Mouse (Mus musculus): ENCODE results near the gene Nrn1l.

The Nrn1l gene

DNA sequence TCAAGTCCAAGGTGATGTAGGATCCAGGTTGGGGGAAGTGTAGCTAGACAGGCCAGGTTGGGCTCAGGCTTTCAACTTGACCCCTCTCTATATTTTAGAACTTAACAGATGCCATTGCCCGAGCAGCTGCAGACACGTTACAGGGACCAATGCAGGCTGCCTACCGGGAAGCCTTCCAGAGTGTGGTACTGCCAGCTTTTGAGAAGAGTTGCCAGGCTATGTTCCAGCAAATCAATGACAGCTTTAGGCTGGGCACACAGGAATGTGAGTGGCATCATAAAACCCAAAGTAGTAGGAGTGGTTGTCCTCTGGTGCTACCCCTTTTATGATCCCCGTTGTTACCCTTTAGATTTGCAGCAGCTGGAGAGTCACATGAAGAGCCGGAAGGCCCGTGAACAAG lies 2.5 kb upstream of the Nrn1l start:
- DNase-seq (ENCODE audit: low spot score): no peak

DNA sequence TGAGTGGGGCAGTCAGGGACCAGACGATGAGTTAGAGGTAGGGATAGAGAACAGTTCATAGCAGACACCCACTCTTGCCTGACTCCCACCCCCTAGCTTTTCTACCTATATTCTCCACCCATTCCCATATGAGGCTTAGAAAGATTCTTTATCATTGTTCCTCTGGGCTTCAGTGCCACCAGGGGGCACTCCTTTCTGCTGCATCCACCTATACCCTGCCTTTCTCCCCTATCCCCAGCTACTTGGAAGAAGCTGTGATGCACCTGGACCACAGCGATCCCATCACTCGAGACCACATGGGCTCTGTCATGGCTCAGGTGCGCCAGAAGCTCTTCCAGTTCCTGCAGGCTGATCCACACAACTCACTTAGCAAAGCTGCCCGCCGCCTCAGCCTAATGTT lies 935 bp upstream of the Nrn1l start:
- DNase-seq (ENCODE audit: low spot score): no peak

DNA sequence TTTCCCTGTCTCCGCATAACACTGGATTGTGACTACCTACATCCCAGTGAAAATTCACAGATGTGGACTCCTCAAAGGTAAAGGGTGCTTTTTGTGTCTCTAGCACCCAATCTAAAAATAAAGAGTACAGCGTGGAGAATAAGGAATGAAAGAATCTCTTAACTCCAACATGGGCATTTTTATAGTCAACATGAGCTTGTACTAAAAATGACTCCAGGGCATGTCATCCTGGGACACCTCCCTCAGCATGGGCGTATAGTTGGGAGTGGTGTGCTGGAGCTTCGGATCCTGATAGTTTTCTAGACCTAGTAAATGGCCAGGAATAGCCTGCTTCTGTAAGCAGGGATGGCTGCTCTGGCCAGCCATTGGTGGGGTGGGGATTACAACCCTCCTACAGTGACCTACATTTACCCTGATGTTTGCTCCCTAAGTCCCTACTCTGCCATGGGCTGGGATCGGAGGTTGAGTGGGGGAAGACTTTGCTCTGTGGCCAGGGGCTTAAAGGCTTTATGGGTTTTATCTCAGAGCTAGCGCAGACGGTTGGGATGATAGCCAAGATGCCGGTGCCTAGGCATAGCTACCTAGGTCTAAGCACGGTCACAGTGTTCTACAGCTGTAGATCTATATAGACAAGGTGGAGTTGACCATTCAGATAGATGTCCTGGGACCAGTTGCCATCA lies 4.6 kb downstream of the Nrn1l start:
- no peak for DNase-seq (ENCODE audit: low spot score)

DNA sequence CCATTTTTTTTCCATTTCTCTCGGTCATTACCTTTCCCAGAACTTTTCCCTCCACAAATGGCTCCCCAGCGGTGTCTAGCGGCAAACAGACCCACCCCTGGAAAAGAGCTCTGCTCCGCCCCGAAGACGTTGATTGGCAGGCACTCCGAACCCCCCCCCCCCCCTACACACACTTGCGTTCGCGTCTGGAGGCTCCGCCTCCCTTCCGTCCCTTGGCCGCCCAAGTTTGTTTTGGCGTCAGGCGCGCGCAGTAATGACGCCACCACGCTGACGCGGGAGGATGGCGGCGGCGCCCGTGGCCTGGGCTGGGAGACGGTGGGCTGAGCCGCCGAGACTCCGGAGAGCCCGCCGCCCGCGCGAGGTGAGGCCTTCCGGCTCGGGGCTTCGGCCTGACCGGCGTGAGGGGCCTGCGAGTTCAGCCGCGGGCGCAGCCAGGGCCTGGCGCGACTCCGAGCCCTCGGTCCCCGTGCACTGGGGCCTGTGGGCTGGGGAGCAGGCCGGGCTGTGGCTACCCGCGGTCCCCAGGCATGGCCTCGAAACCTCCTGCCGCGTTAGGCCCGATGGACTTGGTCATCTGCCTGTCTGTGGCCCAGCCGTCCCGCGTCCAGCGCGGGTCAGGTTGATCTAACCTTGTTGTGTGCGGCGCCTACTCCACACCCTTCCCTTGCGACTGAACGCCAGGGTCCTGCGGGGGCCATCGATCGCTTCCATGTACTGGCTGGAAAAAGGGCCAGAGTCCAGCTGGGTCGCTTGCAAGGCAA lies 7.0 kb downstream of the Nrn1l start, which contains the start of gene Pskh1:
TSS of gene Pskh1 (plus strand) at position 262 of the 761 bp plus-strand sequence.
- peak; percentile 95 for DNase-seq (ENCODE audit: low spot score)

DNA sequence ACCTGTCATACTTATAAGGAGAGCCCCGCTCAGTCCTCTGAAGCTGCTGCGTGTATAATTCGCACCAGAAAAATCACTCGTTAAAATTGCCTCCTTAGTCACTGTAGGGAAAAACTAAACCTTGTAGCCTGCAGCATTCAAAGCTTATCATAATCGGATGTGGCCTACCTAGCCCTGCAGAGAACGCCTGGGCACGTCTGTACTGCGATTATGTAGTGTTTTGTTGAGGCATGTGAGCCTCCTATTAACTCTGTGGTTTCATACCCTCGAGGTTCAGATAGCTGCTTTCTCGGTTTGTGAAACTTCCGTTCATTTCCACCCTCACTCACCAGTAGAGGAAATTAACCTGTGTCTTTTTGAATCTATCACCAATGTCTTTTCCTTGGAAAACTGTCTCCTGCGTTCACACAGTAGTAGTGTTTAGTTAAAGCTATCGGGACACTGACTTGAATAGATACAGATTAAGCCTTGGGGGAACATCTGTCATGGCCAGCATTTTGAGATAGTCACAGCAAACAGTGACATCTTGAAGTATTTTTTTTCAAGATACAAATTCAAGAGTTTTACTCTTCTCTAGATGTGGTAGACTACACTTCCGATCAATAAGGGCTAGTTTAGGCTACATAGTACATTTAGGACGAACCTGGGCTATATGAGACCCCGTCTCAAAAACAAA lies 7.7 kb downstream of the Nrn1l start:
- DNase-seq (ENCODE audit: low spot score): no peak

DNA sequence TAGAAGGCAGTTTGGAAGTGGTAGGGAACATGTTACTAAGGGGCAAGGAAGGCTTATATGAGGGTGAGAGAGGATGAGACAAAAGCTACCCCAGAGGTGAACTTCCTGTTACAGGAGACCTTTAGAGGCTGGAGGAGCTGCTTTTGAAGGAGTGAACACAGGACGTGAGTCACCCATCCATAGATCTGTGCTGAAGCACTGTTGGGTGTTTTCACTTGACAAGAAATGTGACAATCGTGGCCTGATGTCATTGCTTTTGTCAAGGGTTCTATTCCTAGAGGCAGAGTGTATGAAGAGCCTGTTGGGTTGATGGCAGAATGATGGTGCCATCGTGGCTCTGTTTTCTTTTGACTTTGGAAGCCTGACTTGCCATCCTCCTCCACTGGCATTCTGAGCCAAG lies 26.0 kb downstream of the Nrn1l start:
- DNase-seq (ENCODE audit: low spot score): no peak

DNA sequence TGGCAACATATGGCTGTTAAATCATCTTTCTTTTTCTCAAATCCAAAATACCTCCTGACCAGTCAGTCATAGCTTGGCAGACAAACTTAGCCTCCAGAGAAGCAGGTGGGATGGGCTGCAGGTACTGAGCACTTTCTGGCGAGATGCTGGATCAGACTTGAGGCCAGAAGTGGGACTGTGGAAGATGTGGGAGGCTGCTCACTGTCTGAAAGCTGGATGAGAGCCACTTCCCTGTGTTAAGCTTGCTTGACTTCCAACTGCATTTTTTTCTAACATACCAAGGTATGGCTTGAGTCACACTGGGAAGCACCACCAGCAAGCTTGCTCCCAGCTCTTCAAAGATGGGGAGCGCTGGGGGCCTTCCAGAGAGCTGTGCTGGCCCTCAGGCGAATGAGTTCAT lies 31.8 kb downstream of the Nrn1l start:
- DNase-seq (ENCODE audit: low spot score): no peak

DNA sequence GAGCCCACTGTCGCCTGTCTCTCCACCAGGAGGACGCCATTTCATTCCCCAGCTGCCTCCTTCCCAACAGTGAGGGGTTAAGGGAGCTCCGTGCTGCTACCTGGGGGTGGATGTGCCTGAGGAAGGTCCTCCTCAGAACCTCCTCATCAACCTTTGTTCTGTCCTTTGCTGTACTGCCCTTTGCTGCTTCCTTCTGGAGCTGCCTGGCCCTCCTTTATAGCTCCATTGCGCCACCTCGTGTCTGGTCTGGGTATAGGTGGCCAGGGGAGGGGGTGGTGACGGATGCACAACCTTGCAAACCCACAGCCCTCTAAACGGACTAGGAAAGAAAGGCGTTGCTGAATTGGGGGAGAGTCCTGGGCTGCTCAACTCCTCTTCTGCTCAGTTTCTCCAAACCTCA lies 37.2 kb downstream of the Nrn1l start:
- DNase-seq (ENCODE audit: low spot score): peak; percentile 86

DNA sequence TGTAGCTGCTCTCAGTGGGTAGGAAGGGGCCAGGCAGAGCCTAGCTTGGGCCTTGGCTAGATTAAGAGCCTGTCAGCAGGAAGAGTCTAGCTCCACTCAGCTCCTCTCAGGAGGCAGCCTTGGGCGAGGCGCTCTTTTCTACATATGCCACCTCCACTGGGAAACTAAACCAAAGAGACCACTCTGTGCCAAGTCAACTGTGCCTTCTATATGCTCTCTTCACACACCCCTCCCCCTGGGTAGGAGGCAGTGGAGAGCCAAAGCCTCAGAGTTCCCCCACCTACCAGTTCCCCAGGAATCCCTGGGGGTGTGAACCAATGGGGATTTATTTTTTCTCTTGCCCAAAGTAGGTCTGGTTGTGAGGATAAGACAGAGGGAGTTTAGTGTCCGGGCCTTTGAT lies 37.9 kb downstream of the Nrn1l start:
- DNase-seq (ENCODE audit: low spot score): no peak

DNA sequence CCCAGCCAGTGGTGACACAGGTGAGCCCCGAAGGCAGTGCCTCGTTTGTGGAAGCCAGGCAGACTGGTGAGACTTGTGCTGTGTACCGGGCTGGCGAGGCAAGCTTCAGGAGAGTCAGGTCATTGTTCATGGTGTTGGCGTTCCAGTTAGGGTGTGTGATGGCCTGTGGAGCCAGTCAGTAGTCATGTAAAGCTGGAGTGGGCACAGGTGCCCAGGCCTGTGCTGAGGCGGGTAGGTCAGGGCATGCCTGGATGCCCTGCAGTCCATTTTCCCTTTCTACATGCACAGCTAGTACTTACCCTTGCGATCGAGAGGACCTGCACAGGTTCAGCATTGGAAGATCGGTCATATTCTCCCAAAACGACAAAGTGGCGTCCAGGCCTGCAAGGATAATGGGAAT lies 39.2 kb downstream of the Nrn1l start:
- no peak for DNase-seq (ENCODE audit: low spot score)

DNA sequence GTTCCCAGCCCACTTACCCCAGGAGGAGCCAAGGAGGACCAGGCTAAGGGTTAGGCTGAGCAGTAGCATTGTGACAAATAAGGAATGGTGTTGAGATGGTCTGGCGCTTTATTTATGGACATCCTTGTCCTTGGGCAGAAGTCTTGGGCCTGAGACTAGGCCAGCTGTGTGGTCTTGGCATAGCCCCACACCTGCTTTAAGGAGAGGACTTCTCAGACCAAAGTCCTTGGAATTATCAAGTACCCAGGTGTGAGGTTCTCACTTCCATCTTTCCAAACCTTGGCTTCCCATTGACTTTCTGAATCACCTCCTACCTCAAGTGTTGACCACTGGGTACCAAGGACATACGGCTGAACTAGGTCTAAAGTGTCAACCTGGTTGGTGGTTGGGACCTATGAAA lies 40.4 kb downstream of the Nrn1l start, which contains the start of gene Ctrl:
TSS of gene Ctrl (minus strand) at position 101 of the 400 bp plus-strand sequence.
- no peak for DNase-seq (ENCODE audit: low spot score)

DNA sequence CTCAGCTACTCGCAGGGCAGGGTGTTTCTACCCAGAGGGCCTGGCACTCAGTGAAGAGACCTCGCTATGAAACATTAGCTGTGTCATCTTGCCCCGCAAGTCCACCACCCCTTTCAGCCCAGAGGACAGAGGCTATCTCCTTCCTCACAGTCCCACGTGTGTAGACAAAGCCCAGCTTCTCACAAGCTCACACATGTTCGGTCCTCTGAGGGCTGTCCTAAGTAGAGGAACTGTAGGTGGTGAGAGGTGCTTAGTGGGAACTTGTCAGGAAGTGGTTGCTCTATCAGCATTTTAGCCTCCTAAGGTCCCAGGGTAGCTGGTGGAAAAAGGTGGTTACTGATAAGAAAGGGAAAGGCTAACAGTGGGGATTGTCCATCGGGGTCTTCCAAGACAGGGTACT lies 41.7 kb downstream of the Nrn1l start:
- no peak for DNase-seq (ENCODE audit: low spot score)

DNA sequence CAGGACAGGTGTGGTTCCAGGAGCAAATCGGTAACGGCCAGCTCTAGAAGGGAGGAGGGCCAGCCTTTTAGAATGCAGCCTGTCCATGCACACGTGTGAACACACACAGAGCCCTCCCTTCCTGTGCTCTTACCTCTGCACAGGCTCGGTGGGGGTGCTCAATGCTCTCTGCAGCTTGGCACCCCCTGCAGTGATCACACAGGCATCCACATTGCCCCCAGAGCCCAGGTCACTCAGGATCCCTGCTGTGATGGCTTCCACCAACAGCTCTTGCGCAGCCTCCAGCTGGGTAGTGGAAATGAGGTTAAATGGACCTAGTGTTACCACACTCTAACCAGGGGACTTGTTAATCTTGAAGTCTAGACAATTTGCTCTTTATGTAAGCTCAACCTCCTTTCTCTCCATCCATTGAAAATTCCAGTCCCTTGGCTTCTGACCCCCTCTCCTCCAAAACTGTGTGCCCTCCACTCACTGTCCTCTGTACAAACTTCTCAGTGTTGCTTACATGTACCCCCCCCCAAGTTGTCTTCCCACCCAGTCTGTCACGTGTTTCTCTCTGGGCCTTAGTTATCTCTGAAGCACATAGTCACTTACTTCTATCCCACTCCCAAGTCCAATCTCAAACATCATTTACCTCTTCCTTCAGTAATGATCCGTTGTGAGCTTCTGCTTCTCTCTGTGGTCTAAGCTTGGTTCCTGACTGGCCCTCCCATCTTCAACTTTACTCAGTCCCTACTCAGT lies 42.7 kb downstream of the Nrn1l start:
- no peak for DNase-seq (ENCODE audit: low spot score)

DNA sequence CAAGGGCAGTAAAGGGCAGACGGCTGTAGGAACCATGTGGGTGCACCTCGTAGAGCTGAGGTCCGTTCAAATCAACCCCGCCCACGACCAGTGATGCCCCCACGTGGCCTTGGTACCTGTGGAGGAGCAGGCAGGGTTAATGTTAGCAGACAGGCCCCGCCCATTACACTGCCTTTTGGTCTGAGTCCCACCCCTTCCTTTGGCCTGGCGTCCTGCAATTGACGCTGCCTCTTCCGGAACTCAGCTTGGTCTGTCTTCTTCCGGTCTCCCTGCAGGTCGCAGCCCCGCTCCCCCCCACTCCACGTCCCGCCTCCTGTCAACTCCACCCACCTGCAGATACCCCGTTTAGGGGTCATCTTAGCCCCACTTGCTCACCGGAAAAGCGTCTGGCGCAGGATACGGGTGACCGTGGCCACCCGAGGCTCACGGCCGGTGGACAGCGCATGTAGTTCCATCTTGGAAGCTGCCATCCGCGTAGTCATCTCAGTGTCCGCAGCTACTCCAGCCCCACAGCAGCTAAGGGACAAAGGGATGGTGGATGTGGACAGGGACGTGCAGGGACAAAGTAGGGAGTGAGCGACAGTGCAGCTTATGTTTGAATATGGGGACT lies 43.6 kb downstream of the Nrn1l start:
- DNase-seq (ENCODE audit: low spot score): peak; percentile 96

DNA sequence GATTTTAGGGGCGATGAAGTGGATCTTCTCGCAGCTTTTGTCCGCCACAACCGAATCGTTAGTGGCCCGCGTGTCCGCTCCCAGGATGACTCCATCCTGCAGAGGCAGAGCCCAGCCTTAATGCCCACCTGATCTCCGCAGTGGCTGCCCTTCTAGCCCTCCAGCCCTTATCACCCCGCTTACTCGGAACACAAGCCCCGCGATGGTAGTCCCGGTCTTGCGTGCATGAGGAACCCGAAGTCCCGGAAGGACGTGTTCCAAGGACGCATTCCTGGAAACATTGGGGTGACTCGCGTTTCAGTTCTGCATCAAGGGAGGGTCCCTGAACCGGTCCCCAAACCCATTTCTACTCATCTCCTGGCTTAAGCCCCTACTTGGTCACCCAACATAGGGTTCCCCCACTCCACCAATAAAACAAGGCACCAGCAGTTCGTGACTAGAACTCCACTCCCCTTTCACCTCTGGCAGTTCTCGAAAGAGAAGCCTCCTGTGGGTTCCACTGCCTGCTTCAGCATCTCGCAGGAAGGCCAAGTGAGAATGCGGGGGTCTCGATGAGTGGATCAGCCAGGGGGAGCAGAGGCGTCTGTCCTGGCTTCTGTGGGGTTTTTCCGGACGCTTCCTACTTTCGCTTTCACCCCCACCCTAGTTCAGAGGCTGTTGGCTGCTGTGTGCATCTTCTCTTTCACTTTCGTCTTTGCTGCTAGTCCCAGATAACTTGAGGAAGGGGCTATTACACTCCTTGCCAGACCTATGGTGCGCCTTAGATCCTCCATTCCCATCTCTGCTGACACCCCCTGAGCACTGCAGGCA lies 44.3 kb downstream of the Nrn1l start:
- peak; percentile 39 for DNase-seq (ENCODE audit: low spot score)

DNA sequence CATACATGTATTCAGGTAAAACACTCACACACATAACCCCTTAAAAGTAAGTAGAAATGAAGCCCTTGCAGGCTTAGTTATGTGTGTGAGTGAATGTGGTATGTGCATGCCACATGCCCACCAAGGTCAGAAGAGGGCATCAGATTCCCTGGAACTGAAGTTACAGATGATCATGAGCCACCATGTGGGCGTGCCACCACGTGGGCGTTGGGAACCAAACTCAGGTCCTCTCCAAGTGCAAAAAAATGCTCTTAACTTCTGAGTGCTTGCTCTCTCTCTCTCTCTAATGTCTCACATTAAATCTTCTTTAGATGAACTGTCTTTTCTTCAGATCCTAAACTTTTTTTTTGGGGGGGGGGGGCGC lies 44.9 kb downstream of the Nrn1l start, which contains the start of gene Psmb10:
TSS of gene Psmb10 (minus strand) at position 139 of the 364 bp plus-strand sequence.
- DNase-seq (ENCODE audit: low spot score): peak; percentile 53

DNA sequence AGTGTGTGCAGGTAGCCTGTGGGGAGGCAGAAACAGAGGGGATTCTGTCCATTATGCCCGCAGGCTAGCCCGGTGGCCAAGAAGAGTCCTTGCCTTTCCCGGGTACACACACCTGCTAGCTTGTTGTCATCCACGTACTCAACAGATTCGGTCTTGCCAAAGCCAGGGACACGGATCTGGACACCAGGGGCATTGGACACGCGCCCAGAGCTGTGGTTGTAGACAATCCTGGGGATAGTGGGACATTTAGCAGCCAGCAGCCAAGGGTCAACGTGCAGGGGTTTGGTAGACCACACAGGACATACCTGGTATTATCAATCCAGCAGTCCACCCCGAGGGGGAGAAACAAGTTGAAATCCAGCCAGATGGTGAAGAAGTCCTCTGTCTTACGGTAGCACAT lies 48.7 kb downstream of the Nrn1l start:
- DNase-seq (ENCODE audit: low spot score): no peak

DNA sequence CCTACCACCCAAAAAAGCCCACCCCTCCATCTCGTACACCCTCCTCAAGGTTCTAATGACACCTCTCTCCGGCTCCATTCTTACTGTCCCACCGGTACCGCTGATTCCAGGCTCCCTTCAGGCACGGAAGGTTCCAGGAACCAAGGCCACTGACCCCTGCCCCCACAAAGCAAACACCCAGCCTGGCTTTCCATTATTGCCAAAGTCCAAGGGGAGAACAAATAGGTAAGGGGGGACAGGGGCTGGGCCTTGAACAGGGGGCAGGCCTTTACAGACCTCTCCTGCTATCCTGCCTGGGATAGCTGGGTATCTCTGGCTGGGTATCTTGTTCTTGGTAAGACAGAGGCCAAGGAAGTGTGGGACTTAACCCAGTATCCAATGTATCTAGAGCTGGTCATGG lies 49.2 kb downstream of the Nrn1l start:
- DNase-seq (ENCODE audit: low spot score): no peak

DNA sequence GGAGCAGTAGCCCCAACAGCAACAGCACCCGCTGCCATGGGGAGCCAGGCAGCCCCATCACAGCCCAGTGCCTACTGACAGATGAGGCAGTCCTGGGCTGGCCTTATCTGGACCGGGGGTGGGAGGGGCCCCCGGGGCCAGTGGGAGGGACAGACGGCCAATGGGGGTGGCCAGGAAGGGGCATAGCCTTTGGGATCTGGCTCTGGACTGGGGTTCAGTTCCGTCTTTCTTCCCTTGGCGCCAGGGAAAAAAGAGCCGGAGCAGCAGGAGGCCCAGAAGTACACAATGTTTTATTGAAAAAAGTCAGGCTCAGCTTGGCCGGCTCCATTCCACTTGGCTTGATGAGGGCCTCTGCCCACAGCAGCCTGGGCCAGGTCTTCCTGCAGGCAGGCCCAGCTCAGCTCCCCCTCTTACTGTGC lies 50.0 kb downstream of the Nrn1l start, which contains the start of gene Lcat:
TSS of gene Lcat (minus strand) at position 62 of the 419 bp plus-strand sequence.
- no peak for DNase-seq (ENCODE audit: low spot score)
